Mouse (Mus musculus) neural tube, embryonic 13.5 days (tissue): ENCODE measurements around the gene Neurod4. TPM values are rescaled to one million over a fixed set of nuclear protein-coding genes. Genes with fewer than 3 reads are reported as not detected.
"Not testable (repeated sequence)": the region's sequence is repeated elsewhere in the genome, so short reads cannot be mapped to it uniquely, and the experiment has no call there.

Source experiments
- ATAC-seq: fragments of 200-750 bp; cut with Nextera tagmentation; 2 replicates; pipeline ENCODE4 v1.8.0; 2017; ENCODE audit warnings: low read depth, mild to moderate bottlenecking, moderate TSS enrichment, moderate library complexity
- H3K27ac ChIP-seq: fragments of 300-500 bp; sonication (generic); replicated peaks from 2 replicates; pipeline ENCODE4 v1.5.1; 2015; ENCODE audit warnings: moderate library complexity, mild to moderate bottlenecking, inconsistent platforms
- H3K27me3 ChIP-seq: fragments of 300-500 bp; sonication (generic); 2 replicates; pipeline ENCODE4 v1.6.1; 2015; ENCODE audit warnings: mild to moderate bottlenecking, inconsistent platforms
- H3K36me3 ChIP-seq: fragments of 300-500 bp; sonication (generic); 2 replicates; pipeline ENCODE4 v1.6.1; 2015; ENCODE audit warnings: mild to moderate bottlenecking, inconsistent platforms
- H3K4me1 ChIP-seq: fragments of 300-500 bp; sonication (generic); replicated peaks from 2 replicates; pipeline ENCODE4 v1.6.1; 2015; ENCODE audit warnings: inconsistent platforms
- H3K4me2 ChIP-seq: fragments of 300-500 bp; sonication (generic); 2 replicates; pipeline ENCODE4 v1.6.1; 2015; ENCODE audit warnings: inconsistent platforms, mild to moderate bottlenecking, moderate library complexity
- H3K4me3 ChIP-seq: fragments of 300-500 bp; sonication (generic); 2 replicates; pipeline ENCODE4 v1.5.1; 2015; ENCODE audit warnings: mild to moderate bottlenecking, inconsistent platforms
- H3K9ac ChIP-seq: fragments of 300-500 bp; sonication (generic); 2 replicates; pipeline ENCODE4 v1.6.1; 2015; ENCODE audit warnings: moderate library complexity, mild to moderate bottlenecking, inconsistent platforms
- H3K9me3 ChIP-seq: fragments of 300-500 bp; sonication (generic); 2 replicates; pipeline ENCODE4 v1.6.1; 2016; ENCODE audit warnings: inconsistent platforms
- WGBS: fragments of 180-500 bp; shearing (Covaris S2); methylation state at CpG from one replicate; pipeline ENCODE4 v1.1.7; 2015; 5-methylcytosine and 5-hydroxymethylcytosine counted together
- polyA plus RNA-seq: library from polyadenylated mRNA; unstranded; fragments of >200 nt; fragmentation: Nextera tagmentation; extraction: Ambion mirVana; gene quantifications from 2 replicates; pipeline ENCODE4 v1.2.1, GENCODE M21; 2015

Neurod4 gene
- 5.4 and 6.1 TPM in 2 replicates for polyA plus RNA-seq

- WGBS: 2% methylated on average over 7 of the region's 7 CpGs
- peaks cover 28% of the 10 kb centered on the region for H3K4me1 ChIP-seq
- peak within 1 kb of the TSS; percentile 44 for H3K4me2 ChIP-seq
- H3K9me3 ChIP-seq: no peaks in the 10 kb centered on the region
- no peaks in the 10 kb centered on the region for H3K27me3 ChIP-seq
- H3K27ac ChIP-seq: no peak within 1 kb of the TSS
- H3K36me3 ChIP-seq: no peaks in the 10 kb centered on the region
- peak within 1 kb of the TSS; percentile 19 for H3K4me3 ChIP-seq
- H3K9ac ChIP-seq: peak within 1 kb of the TSS; percentile 42; the same call in 1 of the 2 replicates
- ATAC-seq: peak; percentile 33; the same call in 1 of the 2 replicates
Observed at GRCm38 (mm10) chr10:130280066-130280465, at the start of gene Neurod4. Gene Neurod4, minus strand, starts transcription at chr10:130280240.

DNA sequence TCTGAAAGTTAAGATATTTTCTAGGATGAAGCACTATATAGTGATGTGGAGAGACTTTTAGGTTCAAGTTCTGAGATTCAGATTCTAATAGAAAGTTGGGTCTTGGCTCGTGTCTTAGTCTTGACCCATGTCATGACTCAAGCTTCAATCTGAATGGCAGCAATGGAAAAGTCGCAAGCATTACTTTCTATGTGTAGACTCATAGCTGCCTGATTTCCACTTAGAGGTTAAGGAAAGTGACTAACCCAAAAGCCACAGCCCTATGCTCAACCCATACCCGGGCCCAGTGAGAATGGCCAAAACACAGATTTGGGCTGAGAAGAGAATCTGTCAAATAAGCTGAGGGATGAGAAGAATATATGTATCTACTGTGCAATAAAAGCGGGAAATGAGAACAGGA is 44.2 kb upstream of the Neurod4 start:
- H3K9ac ChIP-seq: no peak overlapping the region
- H3K27me3 ChIP-seq: no peaks in the 10 kb centered on the region
- H3K9me3 ChIP-seq: no peaks in the 10 kb centered on the region
- 89% methylated on average over 4 of the region's 4 CpGs for WGBS
- no peak overlapping the region for H3K4me3 ChIP-seq
- no peak overlapping the region for H3K4me2 ChIP-seq
- H3K4me1 ChIP-seq: no peaks in the 10 kb centered on the region
- H3K36me3 ChIP-seq: no peaks in the 10 kb centered on the region
- ATAC-seq: no peak
- no peak overlapping the region for H3K27ac ChIP-seq

DNA sequence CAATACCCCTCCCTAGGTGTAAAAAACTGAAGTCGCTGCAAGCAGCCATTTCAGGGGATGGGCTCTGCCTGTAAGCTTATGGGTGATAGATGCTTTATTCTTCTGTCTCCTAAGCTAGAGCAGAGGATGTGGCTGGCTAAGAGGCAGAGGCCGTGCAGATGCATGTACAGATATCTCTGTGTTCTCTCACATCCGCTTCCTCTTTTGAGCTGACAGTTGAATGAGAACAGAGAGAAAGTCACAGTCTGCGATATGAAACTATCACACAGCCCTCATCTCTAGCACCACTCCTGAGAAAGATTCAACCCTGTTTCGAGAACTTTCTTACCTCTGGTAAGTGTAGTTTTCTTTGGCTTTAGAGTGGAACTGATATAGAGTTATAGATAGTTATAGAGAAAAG is 42.6 kb upstream of the Neurod4 start, which contains the start of gene Tespa1:
TSS of gene Tespa1 (plus strand) at position 234 of the 400 bp plus-strand sequence.
- no peak within 1 kb of the TSS for H3K27ac ChIP-seq
- H3K36me3 ChIP-seq: no peaks in the 10 kb centered on the region
- H3K9ac ChIP-seq: no peak within 1 kb of the TSS
- H3K4me2 ChIP-seq: no peak within 1 kb of the TSS
- H3K9me3 ChIP-seq: no peaks in the 10 kb centered on the region
- no peak within 1 kb of the TSS for H3K4me3 ChIP-seq
- no peaks in the 10 kb centered on the region for H3K4me1 ChIP-seq
- 81% methylated on average over 5 of the region's 5 CpGs for WGBS
- ATAC-seq: no peak
- no peaks in the 10 kb centered on the region for H3K27me3 ChIP-seq

DNA sequence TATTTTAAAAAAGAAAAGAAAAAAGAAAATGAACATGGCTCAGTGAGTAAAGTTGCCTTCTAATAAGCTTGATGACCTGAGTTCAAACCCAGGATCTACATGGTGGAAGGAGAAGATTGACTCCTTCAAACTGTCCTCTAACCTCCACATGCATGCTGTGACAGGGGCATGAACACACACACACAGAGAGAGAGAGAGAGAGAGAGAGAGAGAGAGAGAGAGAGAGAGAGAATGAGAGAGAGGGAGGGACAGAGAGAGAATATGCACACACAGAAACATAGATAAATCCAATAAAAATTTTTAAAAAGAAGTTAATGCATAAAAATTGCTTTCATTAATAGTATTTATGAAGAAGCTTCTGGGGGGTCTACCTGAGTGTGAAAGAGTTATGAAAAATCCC is 42.0 kb upstream of the Neurod4 start:
- Histone ChIP-seq H3K27ac (no peak overlapping the region), H3K4me1 (no peaks in the 10 kb centered on the region), H3K4me3 (no peak overlapping the region), H3K4me2 (no peak overlapping the region), H3K36me3 (no peaks in the 10 kb centered on the region), H3K9ac (no peak overlapping the region), H3K9me3 (no peaks in the 10 kb centered on the region), H3K27me3 (no peaks in the 10 kb centered on the region)
- no peak for ATAC-seq

- H3K9me3 ChIP-seq: no peaks in the 10 kb centered on the region
- no peaks in the 10 kb centered on the region for H3K4me1 ChIP-seq
- no peaks in the 10 kb centered on the region for H3K36me3 ChIP-seq
- H3K9ac ChIP-seq: no peak overlapping the region
- no peaks in the 10 kb centered on the region for H3K27me3 ChIP-seq
- ATAC-seq: no peak
- no peak overlapping the region for H3K4me2 ChIP-seq
- H3K27ac ChIP-seq: no peak overlapping the region
- 88% methylated on average over 2 of the region's 2 CpGs for WGBS
- H3K4me3 ChIP-seq: no peak overlapping the region
Observed at GRCm38 (mm10) chr10:130320715-130321114, 40.7 kb upstream of the Neurod4 start.

- H3K4me2 ChIP-seq: no peak overlapping the region
- no peaks in the 10 kb centered on the region for H3K36me3 ChIP-seq
- ATAC-seq: no peak
- no peak overlapping the region for H3K4me3 ChIP-seq
- H3K9me3 ChIP-seq: no peaks in the 10 kb centered on the region
- no peak overlapping the region for H3K27ac ChIP-seq
- no peaks in the 10 kb centered on the region for H3K27me3 ChIP-seq
- 87% methylated on average over 4 of the region's 4 CpGs for WGBS
- H3K9ac ChIP-seq: no peak overlapping the region
- no peaks in the 10 kb centered on the region for H3K4me1 ChIP-seq
Observed at GRCm38 (mm10) chr10:130318720-130319119, 38.7 kb upstream of the Neurod4 start.

- no peaks in the 10 kb centered on the region for H3K9me3 ChIP-seq
- H3K27me3 ChIP-seq: no peaks in the 10 kb centered on the region
- no peak overlapping the region for H3K4me3 ChIP-seq
- H3K4me2 ChIP-seq: no peak overlapping the region
- no peaks in the 10 kb centered on the region for H3K36me3 ChIP-seq
- H3K27ac ChIP-seq: no peak overlapping the region
- H3K4me1 ChIP-seq: no peaks in the 10 kb centered on the region
- H3K9ac ChIP-seq: no peak overlapping the region
- ATAC-seq: no peak
Observed at GRCm38 (mm10) chr10:130315846-130316245, 35.8 kb upstream of the Neurod4 start.

DNA sequence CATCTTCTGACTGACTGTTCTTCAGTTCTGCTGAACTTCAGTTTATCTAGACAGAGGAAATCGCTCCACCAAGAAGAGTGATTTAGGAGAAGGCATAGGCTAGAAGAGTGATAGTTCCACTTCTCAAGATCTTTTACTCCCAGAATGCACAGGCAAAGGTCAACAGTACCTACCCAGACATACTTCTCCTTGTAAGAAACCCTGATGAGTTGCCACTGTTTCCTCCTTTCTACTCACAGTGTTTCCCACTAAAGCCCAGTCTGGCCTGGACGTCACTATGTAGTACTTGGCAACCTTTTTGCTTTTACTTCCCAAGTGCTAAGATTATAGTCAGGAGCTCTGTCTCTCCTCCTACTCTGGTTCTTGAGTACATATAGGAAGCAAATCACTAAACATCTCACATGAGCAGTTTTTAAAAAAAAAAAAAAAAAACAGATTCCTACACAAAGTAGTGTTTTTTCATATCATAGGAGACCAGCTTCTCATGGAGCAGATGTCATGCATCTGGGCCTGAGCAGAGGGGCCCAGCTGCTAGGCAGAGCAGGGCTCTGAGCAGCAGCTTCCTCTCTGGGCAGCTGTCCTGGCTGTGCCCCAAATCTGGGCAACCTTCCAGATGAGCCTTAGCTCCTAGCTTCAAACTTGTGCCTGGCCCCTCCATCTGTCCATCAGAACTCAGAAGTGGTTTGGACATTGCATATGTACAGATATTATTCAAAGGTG is 34.2 kb upstream of the Neurod4 start:
- Histone ChIP-seq H3K36me3 (no peaks in the 10 kb centered on the region), H3K9ac (no peak overlapping the region), H3K9me3 (no peaks in the 10 kb centered on the region), H3K27ac (no peak overlapping the region), H3K4me2 (no peak overlapping the region), H3K4me1 (no peaks in the 10 kb centered on the region), H3K4me3 (no peak overlapping the region), H3K27me3 (no peaks in the 10 kb centered on the region)
- WGBS: 81% methylated on average over 2 of the region's 2 CpGs
- peak; percentile 53; the same call in 1 of the 2 replicates for ATAC-seq

GRCm38 (mm10) chr10:130313531-130313930 is 33.5 kb upstream of the Neurod4 start:
- no peak overlapping the region for H3K4me3 ChIP-seq
- H3K9me3 ChIP-seq: no peaks in the 10 kb centered on the region
- no peak for ATAC-seq
- no peaks in the 10 kb centered on the region for H3K27me3 ChIP-seq
- 90% methylated on average over 1 of the region's 1 CpGs for WGBS
- no peaks in the 10 kb centered on the region for H3K36me3 ChIP-seq
- H3K4me1 ChIP-seq: no peaks in the 10 kb centered on the region
- H3K9ac ChIP-seq: no peak overlapping the region
- H3K27ac ChIP-seq: no peak overlapping the region
- H3K4me2 ChIP-seq: no peak overlapping the region

- Histone ChIP-seq H3K4me3 (no peak overlapping the region), H3K4me2 (no peak overlapping the region), H3K36me3 (no peaks in the 10 kb centered on the region), H3K27me3 (no peaks in the 10 kb centered on the region), H3K9me3 (no peaks in the 10 kb centered on the region), H3K9ac (no peak overlapping the region), H3K4me1 (no peaks in the 10 kb centered on the region), H3K27ac (no peak overlapping the region)
- WGBS: 93% methylated on average over 2 of the region's 2 CpGs
- no peak for ATAC-seq
Observed at GRCm38 (mm10) chr10:130311534-130312227, 31.6 kb upstream of the Neurod4 start.

- not testable (repeated sequence) for H3K4me3 ChIP-seq, H3K9me3 ChIP-seq, H3K27me3 ChIP-seq, H3K4me2 ChIP-seq, H3K27ac ChIP-seq, ATAC-seq, H3K36me3 ChIP-seq, H3K9ac ChIP-seq, H3K4me1 ChIP-seq
- 79% methylated on average over 3 of the region's 5 CpGs for WGBS
Observed at GRCm38 (mm10) chr10:130304138-130304537, 24.1 kb upstream of the Neurod4 start.

DNA sequence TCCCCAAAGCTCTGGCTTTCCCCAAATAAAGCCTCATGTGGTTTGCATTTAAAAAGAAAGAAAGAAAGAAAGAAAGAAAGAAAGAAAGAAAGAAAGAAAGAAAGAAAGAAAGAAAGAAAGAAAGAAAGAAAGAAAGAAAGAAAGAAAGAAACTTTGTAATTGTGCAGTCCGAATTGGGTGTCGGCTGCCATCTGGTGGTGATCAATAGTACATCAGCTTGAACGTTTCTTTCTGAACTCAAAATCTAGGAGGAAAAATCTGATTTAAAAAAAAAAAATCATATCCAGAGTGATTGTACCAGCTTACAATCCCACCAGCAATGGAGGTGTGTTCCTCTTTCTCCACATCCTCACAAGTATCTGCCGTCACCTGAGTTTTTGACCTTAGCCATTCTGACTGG is 18.7 kb upstream of the Neurod4 start:
- H3K9ac ChIP-seq, H3K4me3 ChIP-seq, H3K27me3 ChIP-seq, ATAC-seq, H3K36me3 ChIP-seq, H3K9me3 ChIP-seq, H3K4me1 ChIP-seq, H3K4me2 ChIP-seq, H3K27ac ChIP-seq: not testable (repeated sequence)
- 14% methylated on average over 4 of the region's 4 CpGs for WGBS
